ENCODE assay signal across 22 mouse cellular contexts in genomic region chr1:72015471-72015870, GRCm38 (mm10).
DNase-seq lines count a peak whose midpoint lies in the region; ATAC-seq and TF ChIP-seq lines count a peak whose summit lies in the region.
"Had no signal": no experiment of that assay in that cellular context is flagged by ENCODE, and none has a peak within 500 bp of the region (broad histone marks: within the 10 kb centered on the region; RNA-seq: fewer than 3 reads in every experiment).

No protein-coding gene starts in this region.

- peak; percentile 63 for ATAC-seq in forebrain, postnatal 0 days
- ATAC-seq in forebrain, embryonic 14.5 days: no peak
- no peak for ATAC-seq in heart, embryonic 16.5 days (replicated peaks; ENCODE audit: extremely low read depth, insufficient read depth, low FRiP score)
- no peak for ATAC-seq in liver, postnatal 0 days
- no peak for ATAC-seq in midbrain, embryonic 11.5 days (ENCODE audit: low FRiP score)
- ATAC-seq in midbrain, embryonic 14.5 days (ENCODE audit: low FRiP score, low TSS enrichment): no peak
- ATAC-seq: CD4-positive, CD25-positive, alpha-beta regulatory T cell, adult 4 months; forebrain, embryonic 16.5 days had no signal

- H3K27me3 ChIP-seq in forebrain, postnatal 0 days (ENCODE audit: insufficient read depth, low read length): no peaks in the 10 kb centered on the region
- no peaks in the 10 kb centered on the region for H3K27me3 ChIP-seq in forebrain, embryonic 14.5 days (replicated peaks; ENCODE audit: control insufficient read depth, insufficient read depth, low read length)
- H3K27me3 ChIP-seq in heart, embryonic 16.5 days (ENCODE audit: control insufficient read depth, insufficient read depth, low read length): no peaks in the 10 kb centered on the region
- H3K27me3 ChIP-seq in liver, adult 2 months (ENCODE audit: control insufficient read depth, insufficient read depth, low read length): no peaks in the 10 kb centered on the region
- H3K27me3 ChIP-seq in liver, postnatal 0 days (ENCODE audit: insufficient read depth, low read length): no peaks in the 10 kb centered on the region
- H3K27me3 ChIP-seq in midbrain, embryonic 11.5 days (ENCODE audit: control insufficient read depth, insufficient read depth, low read length): no peaks in the 10 kb centered on the region
- H3K27me3 ChIP-seq in midbrain, embryonic 14.5 days (ENCODE audit: control insufficient read depth, insufficient read depth, low read length): no peaks in the 10 kb centered on the region
- H3K27me3 ChIP-seq: embryonic facial prominence, embryonic 12.5 days; heart, embryonic 12.5 days had no signal

- TF ChIP-seq POLR2A in liver, adult 2 months (IDR thresholded peaks at IDR 0.05; ENCODE audit: extremely low read depth, insufficient read depth, low read length): no peak

- no peaks in the 10 kb centered on the region for H3K4me1 ChIP-seq in forebrain, postnatal 0 days (ENCODE audit: insufficient read depth)
- no peaks in the 10 kb centered on the region for H3K4me1 ChIP-seq in forebrain, embryonic 14.5 days (ENCODE audit: control insufficient read depth, insufficient read depth, low read length)
- H3K4me1 ChIP-seq in heart, embryonic 16.5 days (ENCODE audit: control insufficient read depth, insufficient read depth, low read length): peaks cover 13% of the 10 kb centered on the region
- peaks cover 8% of the 10 kb centered on the region for H3K4me1 ChIP-seq in liver, adult 2 months (ENCODE audit: control insufficient read depth, insufficient read depth, low read length)
- 0 out of 2 replicates have a peak, but pooled peaks cover 13% of the 10 kb centered on the region for H3K4me1 ChIP-seq in liver, postnatal 0 days (ENCODE audit: insufficient read depth)
- H3K4me1 ChIP-seq in midbrain, embryonic 11.5 days (ENCODE audit: control insufficient read depth, insufficient read depth, low read length): no peaks in the 10 kb centered on the region
- no peaks in the 10 kb centered on the region for H3K4me1 ChIP-seq in midbrain, embryonic 14.5 days (ENCODE audit: control insufficient read depth, insufficient read depth, low read length)

- no peaks in the 10 kb centered on the region for H3K9me3 ChIP-seq in forebrain, postnatal 0 days (ENCODE audit: low read length)
- no peaks in the 10 kb centered on the region for H3K9me3 ChIP-seq in forebrain, embryonic 14.5 days (replicated peaks; ENCODE audit: control insufficient read depth, low read length)
- H3K9me3 ChIP-seq in heart, embryonic 16.5 days (replicated peaks; ENCODE audit: control insufficient read depth, low read length): no peaks in the 10 kb centered on the region
- H3K9me3 ChIP-seq in liver, postnatal 0 days (ENCODE audit: low read length): no peaks in the 10 kb centered on the region
- H3K9me3 ChIP-seq in midbrain, embryonic 11.5 days (ENCODE audit: control insufficient read depth, low read length): no peaks in the 10 kb centered on the region
- H3K9me3 ChIP-seq in midbrain, embryonic 14.5 days (ENCODE audit: control insufficient read depth, low read length): no peaks in the 10 kb centered on the region
- H3K9me3 ChIP-seq: embryonic facial prominence, embryonic 12.5 days; G1E; heart, embryonic 12.5 days; hindbrain, embryonic 10.5 days had no signal

- H3K36me3 ChIP-seq in forebrain, postnatal 0 days (ENCODE audit: insufficient read depth): no peaks in the 10 kb centered on the region
- H3K36me3 ChIP-seq in forebrain, embryonic 14.5 days (ENCODE audit: control insufficient read depth, insufficient read depth, low read length): no peaks in the 10 kb centered on the region
- no peaks in the 10 kb centered on the region for H3K36me3 ChIP-seq in heart, embryonic 16.5 days (ENCODE audit: control insufficient read depth, insufficient read depth)
- H3K36me3 ChIP-seq in liver, adult 2 months (ENCODE audit: control insufficient read depth, insufficient read depth, low read length): no peaks in the 10 kb centered on the region
- H3K36me3 ChIP-seq in liver, postnatal 0 days (replicated peaks; ENCODE audit: insufficient read depth, low read length): no peaks in the 10 kb centered on the region
- no peaks in the 10 kb centered on the region for H3K36me3 ChIP-seq in midbrain, embryonic 11.5 days (ENCODE audit: control insufficient read depth, insufficient read depth, low read length)
- H3K36me3 ChIP-seq in midbrain, embryonic 14.5 days (ENCODE audit: control insufficient read depth, insufficient read depth, low read length): no peaks in the 10 kb centered on the region
- H3K36me3 ChIP-seq: embryonic facial prominence, embryonic 12.5 days; G1E; heart, embryonic 12.5 days; hindbrain, embryonic 10.5 days had no signal

- H3K4me2 ChIP-seq in forebrain, postnatal 0 days (ENCODE audit: low read depth): no peak overlapping the region
- no peak overlapping the region for H3K4me2 ChIP-seq in forebrain, embryonic 14.5 days (ENCODE audit: low read length)
- H3K4me2 ChIP-seq in heart, embryonic 16.5 days (ENCODE audit: low read depth, low read length): no peak overlapping the region
- no peak overlapping the region for H3K4me2 ChIP-seq in liver, postnatal 0 days (ENCODE audit: low read depth, low read length)
- no peak overlapping the region for H3K4me2 ChIP-seq in midbrain, embryonic 11.5 days
- H3K4me2 ChIP-seq in midbrain, embryonic 14.5 days (ENCODE audit: low read length): no peak overlapping the region
- H3K4me2 ChIP-seq: embryonic facial prominence, embryonic 12.5 days; heart, embryonic 12.5 days; hindbrain, embryonic 14.5 days had no signal

- no peak overlapping the region for H3K9ac ChIP-seq in forebrain, postnatal 0 days
- no peak overlapping the region for H3K9ac ChIP-seq in forebrain, embryonic 14.5 days (ENCODE audit: low read length)
- no peak overlapping the region for H3K9ac ChIP-seq in heart, embryonic 16.5 days (ENCODE audit: low read length)
- H3K9ac ChIP-seq in liver, adult 2 months (ENCODE audit: low read depth, low read length): no peak overlapping the region
- no peak overlapping the region for H3K9ac ChIP-seq in liver, postnatal 0 days (replicated peaks)
- no peak overlapping the region for H3K9ac ChIP-seq in midbrain, embryonic 11.5 days (ENCODE audit: low read length)
- no peak overlapping the region for H3K9ac ChIP-seq in midbrain, embryonic 14.5 days (replicated peaks; ENCODE audit: low read length)
- H3K9ac ChIP-seq: embryonic facial prominence, embryonic 12.5 days; heart, embryonic 12.5 days; hindbrain, embryonic 14.5 days had no signal

- TF ChIP-seq EP300 in liver, postnatal 0 days (IDR thresholded peaks at IDR 0.05; ENCODE audit: low read depth): no peak

- no peak for TF ChIP-seq CTCF in forebrain, postnatal 0 days (IDR thresholded peaks at IDR 0.05; ENCODE audit: low read depth)
- no peak for TF ChIP-seq CTCF in liver, adult 2 months (IDR thresholded peaks at IDR 0.05; ENCODE audit: low read depth, low read length)
- TF ChIP-seq CTCF in liver, postnatal 0 days (IDR thresholded peaks at IDR 0.05; ENCODE audit: low read depth): no peak

- no peak for DNase-seq in forebrain, postnatal 0 days
- DNase-seq in forebrain, embryonic 14.5 days (ENCODE audit: low spot score): no peak
- no peak for DNase-seq in heart, adult 8-10 months (ENCODE audit: low spot score)
- peak; percentile 72 for DNase-seq in liver, adult 2 months (ENCODE audit: extremely low read depth, low read depth, low spot score)
- no peak for DNase-seq in liver, postnatal 0 days
- DNase-seq in midbrain, embryonic 11.5 days (ENCODE audit: low spot score, missing footprints): peak; percentile 19
- no peak for DNase-seq in midbrain, embryonic 14.5 days
- DNase-seq: adrenal gland, postnatal 14 days; B cell, adult 2 months; cerebellum, adult 11-12 months; cerebellum, adult 9-10 months; cerebellum, postnatal 25 days; gastrocnemius, postnatal 10 days; heart, adult 18-20 months had no signal

- no peak overlapping the region for H3K4me3 ChIP-seq in forebrain, postnatal 0 days (ENCODE audit: low read depth, low read length)
- H3K4me3 ChIP-seq in forebrain, embryonic 14.5 days (ENCODE audit: low read depth, low read length): no peak overlapping the region
- no peak overlapping the region for H3K4me3 ChIP-seq in heart, embryonic 16.5 days (ENCODE audit: low read length)
- no peak overlapping the region for H3K4me3 ChIP-seq in liver, adult 2 months (ENCODE audit: insufficient read depth, low read depth, low read length)
- H3K4me3 ChIP-seq in liver, postnatal 0 days (ENCODE audit: low read depth, low read length): no peak overlapping the region
- H3K4me3 ChIP-seq in midbrain, embryonic 11.5 days (ENCODE audit: low read depth, low read length): no peak overlapping the region
- H3K4me3 ChIP-seq in midbrain, embryonic 14.5 days (replicated peaks; ENCODE audit: low read depth, low read length): no peak overlapping the region
- H3K4me3 ChIP-seq: embryonic facial prominence, embryonic 12.5 days; heart, embryonic 12.5 days; hindbrain, embryonic 10.5 days had no signal

- no peak overlapping the region for H3K27ac ChIP-seq in forebrain, postnatal 0 days (ENCODE audit: low read depth, low read length)
- no peak overlapping the region for H3K27ac ChIP-seq in forebrain, embryonic 14.5 days (ENCODE audit: low read depth, low read length)
- peak overlapping the region; percentile 27; the same call in 1 of the 2 replicates for H3K27ac ChIP-seq in heart, embryonic 16.5 days (ENCODE audit: low read length)
- no peak overlapping the region for H3K27ac ChIP-seq in liver, adult 2 months (replicated peaks; ENCODE audit: insufficient read depth, low read depth, low read length)
- H3K27ac ChIP-seq in liver, postnatal 0 days (ENCODE audit: low read depth): no peak overlapping the region
- H3K27ac ChIP-seq in midbrain, embryonic 11.5 days (ENCODE audit: low read depth, low read length): no peak overlapping the region
- H3K27ac ChIP-seq in midbrain, embryonic 14.5 days (replicated peaks; ENCODE audit: low read depth, low read length): no peak overlapping the region
- H3K27ac ChIP-seq: embryonic facial prominence, embryonic 12.5 days; hindbrain, embryonic 10.5 days; hindbrain, embryonic 14.5 days had no signal

- 84% methylated on average over 4 of the region's 4 CpGs for WGBS in forebrain, postnatal 0 days
- WGBS in forebrain, embryonic 14.5 days: 96% methylated on average over 4 of the region's 4 CpGs
- WGBS in heart, embryonic 16.5 days: 74% methylated on average over 4 of the region's 4 CpGs
- WGBS in liver, adult 2 months: 47% methylated on average over 4 of the region's 4 CpGs
- 84% methylated on average over 4 of the region's 4 CpGs for WGBS in liver, postnatal 0 days (ENCODE audit: insufficient replicate concordance)
- WGBS in midbrain, embryonic 11.5 days: 85% methylated on average over 4 of the region's 4 CpGs
- 95% methylated on average over 4 of the region's 4 CpGs for WGBS in midbrain, embryonic 14.5 days

- H3K79me2 ChIP-seq in liver, adult 2 months (ENCODE audit: control insufficient read depth, insufficient read depth, low read length): no peaks in the 10 kb centered on the region

Comparison
In these comparisons a context has a peak if more than half of its experiments do, and no peak if none do; other contexts are left out.
1. DNase-seq: peak in liver, adult 2 months (single experiment) and midbrain, embryonic 11.5 days (single experiment); none in forebrain, postnatal 0 days (single experiment), forebrain, embryonic 14.5 days (single experiment), heart, adult 8-10 months (single experiment), liver, postnatal 0 days (single experiment) and midbrain, embryonic 14.5 days (single experiment).